Mouse (Mus musculus) brain, embryonic 14.5 days (tissue): Measurements from ENCODE around the gene Pde4dip. TPM values are rescaled to one million over a fixed set of nuclear protein-coding genes. Genes with fewer than 3 reads are reported as not detected.
A peak's percentile ranks its signal among the peaks of the same experiment; 100 is the strongest.

Experiments
- DNase-seq: peaks from one replicate; pipeline ENCODE4 v3.0.0-alpha.2; 2011; ENCODE audit warnings: low read depth
- CTCF ChIP-seq: fragments of 200-500 bp; IDR thresholded peaks from 2 replicates; pipeline ENCODE4 v1.5.1; 2012; ENCODE audit warnings: inconsistent platforms, mild to moderate bottlenecking, moderate library complexity, borderline replicate concordance; ENCODE audit not compliant: insufficient read depth, insufficient read length; ENCODE audit errors: extremely low read depth
- POLR2A ChIP-seq: fragments of 200-500 bp; IDR thresholded peaks from 2 replicates; pipeline ENCODE4 v1.6.1; 2012; ENCODE audit warnings: mild to moderate bottlenecking, inconsistent platforms, borderline replicate concordance; ENCODE audit not compliant: poor library complexity, insufficient read depth, insufficient read length, severe bottlenecking; ENCODE audit errors: extremely low read depth
- polyA plus RNA-seq: library from polyadenylated mRNA; depleted of rRNA; stranded (reverse); fragments of >200 nt; gene quantifications from 2 replicates; pipeline ENCODE4 v1.2.3, GENCODE M21; 2012; rRNA removed

The Pde4dip gene
- 44.3 and 69.0 TPM in 2 replicates for polyA plus RNA-seq

GRCm38 (mm10) chr3:97888168-97888901, at the start of gene Pde4dip:
Gene Pde4dip, minus strand, starts transcription at chr3:97888707.
- TF ChIP-seq POLR2A (no peak; the same call in 1 of the 2 replicates), CTCF (no peak)
- peak; percentile 66 for DNase-seq

DNA sequence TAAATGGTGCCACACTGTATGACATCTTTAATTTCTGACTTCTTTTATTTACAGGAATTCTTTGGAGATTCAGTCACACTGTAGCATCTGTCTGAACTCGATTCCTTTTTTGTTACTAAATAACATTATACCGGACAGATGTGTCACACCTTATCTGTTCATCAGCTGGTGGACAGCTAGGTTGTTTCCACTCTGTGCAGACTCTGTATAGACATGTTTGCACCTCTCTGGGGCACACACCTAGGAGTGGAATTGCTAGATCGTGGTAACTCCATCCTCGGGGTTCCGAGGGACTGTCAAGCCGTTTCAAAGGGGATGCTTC, 49.4 kb upstream of the Pde4dip start:
- DNase-seq: no peak

DNA sequence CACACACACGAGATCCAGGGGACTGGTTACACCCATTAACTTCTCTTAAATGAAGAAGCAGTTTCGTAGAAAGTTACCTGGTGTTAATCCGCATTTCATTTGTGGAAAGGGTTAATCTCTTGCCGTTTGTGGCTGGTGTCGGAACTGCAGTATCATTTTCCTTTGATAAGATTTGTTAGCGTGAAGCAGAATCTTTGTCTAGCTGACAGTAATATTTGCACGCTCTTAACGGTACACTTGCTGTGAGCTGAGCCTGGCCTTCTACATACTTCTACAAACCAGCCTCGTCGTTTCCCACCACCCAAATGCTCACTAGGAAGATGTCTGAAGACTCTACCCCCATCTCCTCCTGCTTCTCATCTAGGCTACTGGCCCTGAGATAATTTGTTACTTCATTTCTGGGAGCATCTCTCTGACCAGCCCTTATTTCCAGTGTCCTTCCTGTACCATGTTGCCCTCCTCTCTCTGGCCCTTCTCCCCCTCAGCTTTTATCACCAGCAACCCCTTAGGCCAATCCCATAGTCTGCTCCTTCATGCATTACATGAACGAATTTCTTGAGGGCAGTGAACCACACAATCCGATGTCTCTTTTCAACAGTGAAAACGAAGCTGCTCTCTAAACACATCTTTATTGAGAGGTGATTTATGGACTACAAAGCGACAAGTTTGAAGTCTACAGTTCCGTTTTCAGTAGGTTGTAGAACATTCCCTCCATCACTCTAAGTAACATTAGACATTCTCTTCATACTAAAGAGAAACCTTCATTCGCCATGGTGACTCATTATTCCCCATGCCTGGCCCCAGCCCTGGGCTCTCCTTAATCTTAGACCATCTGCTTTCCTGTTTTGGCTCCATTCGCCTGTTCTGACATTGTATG, 48.8 kb upstream of the Pde4dip start:
- DNase-seq: peak; percentile 53
- TF ChIP-seq CTCF (peak; percentile 28; the same call in 1 of the 2 replicates), POLR2A (no peak)

More for the DNA sequence above, 49.4 kb upstream of the Pde4dip start:
- TF ChIP-seq POLR2A (no peak), CTCF (no peak)

GRCm38 (mm10) chr3:97934331-97935300, 46.1 kb upstream of the Pde4dip start:
- no peak for TF ChIP-seq CTCF
- no peak for TF ChIP-seq POLR2A
- no peak for DNase-seq

DNA sequence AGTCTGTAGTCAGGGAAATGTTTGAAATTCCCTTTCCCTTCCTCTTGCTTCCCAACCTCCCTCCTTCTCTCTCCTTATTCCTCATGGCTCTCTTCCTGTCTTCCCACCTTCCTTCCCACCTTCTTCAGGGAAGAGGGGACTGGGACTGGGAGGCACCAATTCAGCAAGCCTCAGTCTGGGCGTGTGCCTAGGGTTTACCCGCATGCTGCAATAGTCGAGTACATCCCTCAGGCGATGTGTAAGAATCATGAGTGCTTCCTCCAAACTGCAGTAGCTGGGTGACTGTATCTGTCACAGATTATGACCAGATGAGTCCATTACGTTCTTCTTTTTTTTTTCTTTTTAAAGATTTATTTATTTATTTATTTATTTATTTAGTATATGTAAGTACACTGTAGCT, 45.3 kb upstream of the Pde4dip start:
- DNase-seq: no peak
- TF ChIP-seq POLR2A (no peak), CTCF (no peak)

DNA sequence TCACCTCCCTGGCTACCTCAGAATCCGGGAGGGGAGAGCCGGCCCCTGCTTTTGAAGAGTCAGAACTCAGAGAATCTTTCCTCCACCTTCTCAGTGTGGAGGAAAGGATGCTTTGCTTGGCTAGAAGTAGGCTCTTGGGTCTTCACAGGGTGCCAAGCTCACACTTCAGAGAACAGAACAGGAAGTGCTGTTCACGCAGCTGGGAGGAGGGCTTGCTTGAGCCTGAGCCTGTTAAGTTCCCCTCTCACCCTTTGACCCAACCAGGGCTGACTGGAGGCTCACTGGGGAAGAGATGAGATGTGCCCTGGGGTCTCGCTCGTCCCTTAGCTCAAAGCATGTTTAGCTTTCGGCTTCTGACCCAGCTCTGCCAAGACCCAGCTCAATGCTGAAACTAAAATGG, 44.7 kb upstream of the Pde4dip start:
- DNase-seq: peak; percentile 11
- TF ChIP-seq POLR2A (no peak), CTCF (no peak)

DNA sequence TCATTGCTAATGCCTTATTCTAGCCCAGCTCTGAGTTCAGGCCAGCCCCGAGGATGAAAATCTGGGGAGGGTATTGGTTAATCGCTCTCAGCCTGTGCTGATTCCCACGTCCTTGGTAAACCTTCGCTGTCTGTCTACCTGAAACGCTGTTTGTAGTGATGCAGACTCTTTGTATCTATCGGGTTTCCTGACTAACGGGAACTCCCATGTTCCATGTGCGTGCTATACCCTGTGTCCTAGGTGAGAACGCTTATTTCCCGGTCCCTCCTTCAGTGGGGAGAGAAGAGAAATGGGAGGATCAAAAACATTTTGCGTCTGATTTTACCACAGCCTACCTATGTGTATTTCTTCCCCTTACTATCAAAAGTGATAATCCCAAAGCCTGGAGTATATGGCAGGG, 44.3 kb upstream of the Pde4dip start:
- TF ChIP-seq CTCF (no peak), POLR2A (no peak)
- peak; percentile 5 for DNase-seq

DNA sequence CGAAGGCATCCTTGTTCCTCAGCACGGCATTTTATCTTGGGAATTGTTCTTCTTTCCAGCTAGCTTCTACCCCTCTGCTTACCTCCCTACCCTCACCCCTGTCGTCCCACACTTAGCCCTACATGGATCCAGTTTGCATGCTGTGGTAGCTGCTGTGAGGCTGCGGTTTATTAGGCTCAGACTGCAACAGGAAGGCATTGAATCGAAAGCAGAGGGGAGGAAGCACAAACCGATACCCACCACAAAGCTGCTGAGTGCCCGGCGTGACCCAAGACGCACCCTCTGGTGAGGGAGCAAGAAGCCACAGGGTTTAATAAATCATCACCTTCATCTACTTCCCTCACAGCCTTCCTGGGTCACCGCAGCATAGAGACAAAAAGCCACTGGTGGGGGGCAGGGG, 43.6 kb upstream of the Pde4dip start:
- no peak for TF ChIP-seq CTCF
- TF ChIP-seq POLR2A: no peak
- DNase-seq: peak; percentile 19

- TF ChIP-seq CTCF (no peak), POLR2A (no peak)
- DNase-seq: peak; percentile 63
Observed at GRCm38 (mm10) chr3:97931310-97931885, 42.9 kb upstream of the Pde4dip start.

GRCm38 (mm10) chr3:97930787-97931158, 42.3 kb upstream of the Pde4dip start:
- no peak for TF ChIP-seq POLR2A
- TF ChIP-seq CTCF: no peak
- DNase-seq: no peak
